Mouse (Mus musculus): Measurements from ENCODE around the gene Soga1. TPM values are rescaled to one million over a fixed set of nuclear protein-coding genes. Genes with fewer than 3 reads are reported as not detected.
A peak's percentile ranks its signal among the peaks of the same experiment; 100 is the strongest.

Gene Soga1
- total RNA-seq, 1 experiment: 11.8 TPM

GRCm38 (mm10) chr2:157079701-157080180 is 687 bp upstream of the Soga1 start:
- Histone ChIP-seq H3K4me3 (ENCODE audit: insufficient read depth in 1 of 2, low read depth in 1 of 2, low read length in 2 of 2, poor library complexity in 1 of 2, severe bottlenecking in 1 of 2) (peak overlapping the region; percentile 78 to 80), H3K9me3 (ENCODE audit: control insufficient read depth, insufficient read depth, low read depth, low read length) (no peaks in the 10 kb centered on the region), H3K9ac (ENCODE audit: insufficient read depth, low read depth, low read length, poor library complexity, severe bottlenecking) (peak overlapping the region; percentile 78; the same call in 1 of the 2 replicates), H3K27ac (ENCODE audit: insufficient read depth, low read depth, low read length, poor library complexity, severe bottlenecking) (no peak overlapping the region), H3K4me1 (ENCODE audit: control insufficient read depth in 2 of 2, insufficient read depth in 2 of 2, low read length in 2 of 2, poor library complexity in 1 of 2) (peaks cover 0 to 5% of the 10 kb centered on the region in 2 experiments; a peak in 1 of 4 replicates), H3K36me3 (ENCODE audit: control insufficient read depth, insufficient read depth, low read length, poor library complexity, severe bottlenecking) (no peaks in the 10 kb centered on the region)
- in situ Hi-C loops (cut with MboI; ENCODE audit: low sequenced_read_pairs in 2 of 2, unreplicated experiment in 2 of 2): no loop called here
- TF ChIP-seq ZC3H11A (IDR thresholded peaks at IDR 0.05; ENCODE audit: borderline replicate concordance, low read depth, low read length): no peak
- no peak for TF ChIP-seq CHD2 (IDR thresholded peaks at IDR 0.05; ENCODE audit: low read depth, low read length)
- TF ChIP-seq ZNF384 (IDR thresholded peaks at IDR 0.05; ENCODE audit: low read depth, low read length): no peak
- no peak for TF ChIP-seq MAFK (IDR thresholded peaks at IDR 0.05; ENCODE audit: insufficient read depth, low read depth, low read length)
- no peak for TF ChIP-seq HCFC1 (IDR thresholded peaks at IDR 0.05; ENCODE audit: borderline replicate concordance, insufficient read depth, low read length)
- no peak for DNase-seq (ENCODE audit: low read depth, low spot score)

DNA sequence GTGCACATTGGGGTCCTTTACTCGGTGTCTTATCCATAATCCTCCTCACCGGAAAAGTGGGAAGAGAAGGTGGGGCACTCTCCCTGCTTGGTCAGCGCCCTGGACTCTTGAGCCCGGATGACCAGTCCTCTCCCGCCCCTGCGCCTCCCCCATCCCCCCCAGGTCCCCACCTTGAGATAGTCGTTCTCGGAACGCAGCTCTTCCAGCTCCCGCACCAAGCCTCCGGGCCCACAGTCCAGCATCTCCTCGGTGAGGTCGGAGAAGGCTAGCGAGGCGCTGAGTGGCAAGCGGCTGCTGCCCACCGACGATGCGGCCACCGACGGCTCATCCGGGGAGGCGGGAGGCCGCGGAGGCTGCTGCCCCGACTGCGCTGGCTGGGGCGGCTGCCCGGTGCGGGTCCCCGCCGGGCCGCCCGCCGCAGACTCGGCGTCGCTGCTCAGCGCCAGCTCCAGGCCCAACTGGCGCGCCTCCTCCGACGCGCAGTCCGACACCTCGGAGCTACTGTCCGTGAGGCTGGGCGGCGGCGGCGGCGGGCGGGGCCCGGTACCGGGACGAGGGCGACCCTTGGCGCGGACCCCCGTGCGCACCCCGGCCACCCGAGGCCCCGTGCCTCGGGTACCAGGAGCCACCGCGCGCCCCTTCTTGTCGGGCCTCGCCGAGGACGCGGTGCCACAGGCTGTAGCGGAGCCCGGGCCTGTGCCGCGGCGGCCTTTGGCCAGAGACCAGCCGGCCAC is 828 bp downstream of the Soga1 start:
- in situ Hi-C loops (cut with MboI; ENCODE audit: low sequenced_read_pairs in 2 of 2, unreplicated experiment in 2 of 2): no loop called here
- H3K27ac ChIP-seq (ENCODE audit: insufficient read depth, low read depth, low read length, poor library complexity, severe bottlenecking): no peak overlapping the region
- H3K9me3 ChIP-seq (ENCODE audit: control insufficient read depth, insufficient read depth, low read depth, low read length): no peaks in the 10 kb centered on the region
- no peak for DNase-seq (ENCODE audit: low read depth, low spot score)
- no peak for TF ChIP-seq CHD2 (IDR thresholded peaks at IDR 0.05; ENCODE audit: low read depth, low read length)
- TF ChIP-seq ZNF384 (IDR thresholded peaks at IDR 0.05; ENCODE audit: low read depth, low read length): no peak
- no peak for TF ChIP-seq HCFC1 (IDR thresholded peaks at IDR 0.05; ENCODE audit: borderline replicate concordance, insufficient read depth, low read length)
- no peak for TF ChIP-seq MAFK (IDR thresholded peaks at IDR 0.05; ENCODE audit: insufficient read depth, low read depth, low read length)
- TF ChIP-seq ZC3H11A (IDR thresholded peaks at IDR 0.05; ENCODE audit: borderline replicate concordance, low read depth, low read length): no peak
- H3K4me3 ChIP-seq (ENCODE audit: insufficient read depth in 1 of 2, low read depth in 1 of 2, low read length in 2 of 2, poor library complexity in 1 of 2, severe bottlenecking in 1 of 2): peak overlapping the region; percentile 78 to 80
- H3K36me3 ChIP-seq (ENCODE audit: control insufficient read depth, insufficient read depth, low read length, poor library complexity, severe bottlenecking): no peaks in the 10 kb centered on the region
- peak overlapping the region; percentile 78 for H3K9ac ChIP-seq (ENCODE audit: insufficient read depth, low read depth, low read length, poor library complexity, severe bottlenecking)
- H3K4me1 ChIP-seq (ENCODE audit: control insufficient read depth in 2 of 2, insufficient read depth in 2 of 2, low read length in 2 of 2, poor library complexity in 1 of 2): peaks cover 0 to 5% of the 10 kb centered on the region in 2 experiments; a peak in 1 of 4 replicates

DNA sequence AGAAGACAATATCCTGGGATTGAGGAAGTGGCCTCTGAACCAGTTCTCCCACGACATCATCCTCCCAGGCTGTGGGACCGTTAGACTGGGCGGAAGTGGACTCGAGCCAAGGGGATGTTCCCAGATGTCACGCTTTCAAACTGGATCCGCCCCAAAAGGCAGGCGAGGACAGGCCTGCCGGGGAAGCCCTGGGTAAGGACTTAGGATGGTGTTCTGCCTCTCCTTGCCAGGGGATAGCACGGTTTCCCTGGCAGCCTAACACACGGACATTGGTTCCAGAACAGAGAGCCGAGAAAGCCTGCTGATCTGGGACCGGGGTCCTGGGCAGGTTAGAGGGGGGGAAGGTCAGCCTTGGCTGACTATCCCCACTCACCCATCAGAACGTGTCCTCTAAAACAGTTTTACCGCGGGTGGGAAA is 1.4 kb downstream of the Soga1 start:
- Histone ChIP-seq H3K36me3 (ENCODE audit: control insufficient read depth, insufficient read depth, low read length, poor library complexity, severe bottlenecking) (no peaks in the 10 kb centered on the region), H3K9ac (ENCODE audit: insufficient read depth, low read depth, low read length, poor library complexity, severe bottlenecking) (peak overlapping the region; percentile 78), H3K4me3 (ENCODE audit: insufficient read depth in 1 of 2, low read depth in 1 of 2, low read length in 2 of 2, poor library complexity in 1 of 2, severe bottlenecking in 1 of 2) (peak overlapping the region; percentile 78 to 80), H3K9me3 (ENCODE audit: control insufficient read depth, insufficient read depth, low read depth, low read length) (no peaks in the 10 kb centered on the region), H3K4me1 (ENCODE audit: control insufficient read depth in 2 of 2, insufficient read depth in 2 of 2, low read length in 2 of 2, poor library complexity in 1 of 2) (peaks cover 0 to 5% of the 10 kb centered on the region in 2 experiments; a peak in 1 of 4 replicates), H3K27ac (ENCODE audit: insufficient read depth, low read depth, low read length, poor library complexity, severe bottlenecking) (no peak overlapping the region; the same call in 1 of the 2 replicates)
- TF ChIP-seq HCFC1 (IDR thresholded peaks at IDR 0.05; ENCODE audit: borderline replicate concordance, insufficient read depth, low read length) (no peak), ZC3H11A (IDR thresholded peaks at IDR 0.05; ENCODE audit: borderline replicate concordance, low read depth, low read length) (no peak), CHD2 (IDR thresholded peaks at IDR 0.05; ENCODE audit: low read depth, low read length) (no peak), MAFK (IDR thresholded peaks at IDR 0.05; ENCODE audit: insufficient read depth, low read depth, low read length) (no peak), ZNF384 (IDR thresholded peaks at IDR 0.05; ENCODE audit: low read depth, low read length) (no peak)
- no peak for DNase-seq (ENCODE audit: low read depth, low spot score)
- in situ Hi-C loops (cut with MboI; ENCODE audit: low sequenced_read_pairs in 2 of 2, unreplicated experiment in 2 of 2): no loop called here

DNA sequence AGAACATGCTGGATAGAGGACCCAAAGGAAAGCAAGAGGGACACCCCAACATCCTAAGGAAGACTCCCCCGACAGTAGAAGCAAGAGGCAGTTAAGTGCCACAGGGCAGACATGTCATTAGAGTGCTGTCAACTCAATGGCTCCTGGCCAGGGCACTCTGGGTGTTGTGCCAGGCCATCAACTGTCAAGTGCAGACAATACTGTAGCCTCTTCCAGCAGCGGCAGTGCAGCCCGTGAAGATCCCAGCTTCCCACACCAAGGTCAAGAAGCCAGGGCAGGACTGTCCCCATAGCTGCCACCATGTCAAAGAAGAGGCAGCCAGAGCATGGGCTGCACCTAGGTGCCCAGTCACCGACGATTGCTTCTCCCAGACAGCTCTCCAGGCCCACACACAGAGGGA is 1.9 kb downstream of the Soga1 start:
- Histone ChIP-seq H3K4me3 (ENCODE audit: insufficient read depth in 1 of 2, low read depth in 1 of 2, low read length in 2 of 2, poor library complexity in 1 of 2, severe bottlenecking in 1 of 2) (0 out of 4 replicates have a peak overlapping the region, but pooled peaks of 1 of the 2 experiments have one; percentile 80), H3K4me1 (ENCODE audit: control insufficient read depth in 2 of 2, insufficient read depth in 2 of 2, low read length in 2 of 2, poor library complexity in 1 of 2) (peaks cover 0 to 5% of the 10 kb centered on the region in 2 experiments; a peak in 1 of 4 replicates), H3K36me3 (ENCODE audit: control insufficient read depth, insufficient read depth, low read length, poor library complexity, severe bottlenecking) (no peaks in the 10 kb centered on the region), H3K9ac (ENCODE audit: insufficient read depth, low read depth, low read length, poor library complexity, severe bottlenecking) (no peak overlapping the region), H3K27ac (ENCODE audit: insufficient read depth, low read depth, low read length, poor library complexity, severe bottlenecking) (no peak overlapping the region), H3K9me3 (ENCODE audit: control insufficient read depth, insufficient read depth, low read depth, low read length) (no peaks in the 10 kb centered on the region)
- in situ Hi-C loops (cut with MboI; ENCODE audit: low sequenced_read_pairs in 2 of 2, unreplicated experiment in 2 of 2): no loop called here
- no peak for TF ChIP-seq ZC3H11A (IDR thresholded peaks at IDR 0.05; ENCODE audit: borderline replicate concordance, low read depth, low read length)
- TF ChIP-seq MAFK (IDR thresholded peaks at IDR 0.05; ENCODE audit: insufficient read depth, low read depth, low read length): no peak
- TF ChIP-seq ZNF384 (IDR thresholded peaks at IDR 0.05; ENCODE audit: low read depth, low read length): no peak
- no peak for TF ChIP-seq HCFC1 (IDR thresholded peaks at IDR 0.05; ENCODE audit: borderline replicate concordance, insufficient read depth, low read length)
- TF ChIP-seq CHD2 (IDR thresholded peaks at IDR 0.05; ENCODE audit: low read depth, low read length): no peak
- no peak for DNase-seq (ENCODE audit: low read depth, low spot score)

Data from ES-E14 (cell line).